Mouse (Mus musculus) stomach, postnatal 0 days (tissue): ENCODE data around the gene Tgm3.

Experiments
- CTCF ChIP-seq: IDR thresholded peaks from 2 replicates; pipeline ENCODE4 v1.5.1; 2016; ENCODE audit warnings: antibody characterized with exemption, low read depth, mild to moderate bottlenecking, moderate library complexity
- EP300 ChIP-seq: optimal IDR thresholded peaks from 2 replicates; pipeline ENCODE3; 2016; ENCODE audit warnings: antibody characterized with exemption

DNA sequence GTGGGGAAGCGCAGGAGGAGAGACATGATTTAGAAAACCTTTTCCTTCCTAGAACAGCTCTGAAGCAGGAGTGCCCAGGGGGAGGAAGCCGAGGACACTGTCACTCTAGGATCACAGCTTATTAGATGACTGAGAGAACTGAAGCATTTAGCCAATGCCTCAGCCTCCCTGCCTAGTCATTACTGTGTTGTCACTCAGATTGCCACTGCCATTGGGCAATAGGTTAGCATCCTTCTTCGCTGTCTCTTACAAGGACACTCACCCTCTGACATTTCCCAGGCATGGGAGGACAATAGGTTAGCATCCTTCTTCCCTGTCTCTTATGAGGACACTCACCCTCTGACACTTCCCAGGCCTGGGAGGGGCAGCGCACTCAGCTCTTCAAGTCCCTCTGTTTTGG lies 31.7 kb downstream of the Tgm3 start:
- no peak for TF ChIP-seq CTCF
- no peak for TF ChIP-seq EP300
